Mouse (Mus musculus) hindbrain, embryonic 16.5 days (tissue): ENCODE measurements around the gene Vps53. TPM values are rescaled to one million over a fixed set of nuclear protein-coding genes. Genes with fewer than 3 reads are reported as not detected.

Source experiments
- ATAC-seq: fragments of 200-750 bp; cut with Nextera tagmentation; 2 replicates; pipeline ENCODE4 v1.8.0; 2017; ENCODE audit warnings: moderate TSS enrichment, moderate library complexity
- H3K27ac ChIP-seq: fragments of 300-500 bp; sonication (generic); 2 replicates; pipeline ENCODE4 v1.5.1; 2014; ENCODE audit warnings: low read depth, mild to moderate bottlenecking, control low read depth, low read length, moderate library complexity
- H3K27me3 ChIP-seq: fragments of 300-500 bp; sonication (generic); replicated peaks from 2 replicates; pipeline ENCODE4 v1.6.1; 2014; ENCODE audit warnings: low read length; ENCODE audit not compliant: control insufficient read depth, insufficient read depth
- H3K36me3 ChIP-seq: fragments of 300-500 bp; sonication (generic); 2 replicates; pipeline ENCODE4 v1.6.1; 2014; ENCODE audit warnings: mild to moderate bottlenecking, low read length, moderate library complexity, mixed read lengths; ENCODE audit not compliant: control insufficient read depth, insufficient read depth
- H3K4me1 ChIP-seq: fragments of 300-500 bp; sonication (generic); 2 replicates; pipeline ENCODE4 v1.6.1; 2014; ENCODE audit warnings: low read depth, low read length; ENCODE audit not compliant: control insufficient read depth, insufficient read depth
- H3K4me2 ChIP-seq: fragments of 300-500 bp; sonication (generic); 2 replicates; pipeline ENCODE4 v1.6.1; 2014; ENCODE audit warnings: mild to moderate bottlenecking, low read length, control low read depth, moderate library complexity
- H3K4me3 ChIP-seq: fragments of 300-500 bp; sonication (generic); 2 replicates; pipeline ENCODE4 v1.5.1; 2014; ENCODE audit warnings: mild to moderate bottlenecking, low read length, control low read depth, moderate library complexity
- H3K9ac ChIP-seq: fragments of 300-500 bp; sonication (generic); 2 replicates; pipeline ENCODE4 v1.6.1; 2014; ENCODE audit warnings: low read depth, mild to moderate bottlenecking, control low read depth, low read length, moderate library complexity
- H3K9me3 ChIP-seq: fragments of 300-500 bp; sonication (generic); 2 replicates; pipeline ENCODE4 v1.6.1; 2014; ENCODE audit warnings: mild to moderate bottlenecking, low read length, moderate library complexity; ENCODE audit not compliant: control insufficient read depth
- WGBS: fragments of 180-500 bp; shearing (Covaris S2); extraction: QIAGEN DNeasy Blood & Tissue Kit; methylation state at CpG from one replicate; pipeline ENCODE4 v1.1.7; 2014; 5-methylcytosine and 5-hydroxymethylcytosine counted together
- polyA plus RNA-seq: library from polyadenylated mRNA; unstranded; fragments of >200 nt; fragmentation: Nextera tagmentation; extraction: Ambion mirVana; gene quantifications from 2 replicates; pipeline ENCODE4 v1.2.1, GENCODE M21; 2015

Vps53 gene
- polyA plus RNA-seq, 1 experiment from 2014 or later: 69.3 TPM

DNA sequence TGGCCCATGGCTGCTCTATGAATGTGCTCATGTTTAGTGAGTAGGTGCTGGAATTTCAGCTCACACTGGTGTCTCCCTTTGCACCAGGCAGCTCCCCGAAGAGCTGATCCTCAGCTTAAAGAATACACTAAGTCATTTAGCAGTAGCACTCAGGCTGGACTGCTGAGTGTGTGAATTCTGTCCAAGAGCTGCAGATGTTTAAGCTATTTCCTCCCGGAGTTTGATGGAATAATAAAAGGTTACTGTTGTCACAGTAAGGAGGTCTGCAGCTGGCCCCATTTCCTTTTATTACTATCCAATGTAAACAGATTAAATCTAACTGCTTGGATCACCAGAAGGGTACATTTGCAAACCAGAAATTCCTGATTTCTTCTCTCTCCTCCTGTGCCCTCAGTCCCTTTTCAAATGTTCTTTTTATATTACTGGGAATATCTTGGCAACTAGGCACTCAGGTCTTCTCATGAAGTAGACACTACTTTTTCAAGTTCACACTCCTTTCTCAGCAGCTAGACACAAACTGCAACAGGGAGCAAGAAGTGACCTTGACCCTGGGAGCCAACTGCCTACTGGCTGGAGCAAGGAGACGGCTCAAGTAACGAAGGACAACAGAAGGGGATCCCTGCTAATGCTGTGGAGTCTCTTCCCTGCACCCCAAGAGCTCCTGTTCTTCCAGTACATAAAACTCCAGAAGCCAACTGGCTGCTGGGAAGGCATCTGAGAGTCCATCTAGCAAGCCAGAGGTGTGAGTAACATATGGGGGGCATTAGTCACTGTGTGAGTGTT lies 80.1 kb downstream of the Vps53 start:
- WGBS: 74% methylated on average over 4 of the region's 4 CpGs
- ATAC-seq: no peak

DNA sequence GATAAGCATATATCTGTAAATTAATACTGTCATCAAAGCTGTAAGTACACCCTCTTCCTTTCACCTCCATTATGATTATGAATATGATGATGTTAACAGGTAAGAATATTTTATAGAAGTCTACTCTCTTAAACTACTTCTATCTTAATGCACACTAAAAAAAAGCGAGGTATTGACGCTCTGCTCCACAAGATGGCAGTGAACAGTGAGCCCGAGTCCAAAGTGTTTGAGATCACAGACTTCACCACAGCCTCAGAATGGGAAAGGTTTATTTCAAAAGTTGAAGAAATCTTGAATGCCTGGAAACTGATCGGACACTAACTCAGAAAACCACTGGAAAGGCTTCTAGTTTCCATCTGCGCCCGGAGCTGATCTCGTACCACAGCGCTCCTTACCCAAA lies 85.8 kb downstream of the Vps53 start:
- Histone ChIP-seq H3K27me3 (no peaks in the 10 kb centered on the region), H3K9me3 (no peaks in the 10 kb centered on the region), H3K4me3 (no peak overlapping the region), H3K27ac (no peak overlapping the region), H3K9ac (no peak overlapping the region), H3K4me1 (no peaks in the 10 kb centered on the region), H3K36me3 (0 out of 2 replicates have a peak, but pooled peaks cover 3% of the 10 kb centered on the region), H3K4me2 (no peak overlapping the region)
- no peak for ATAC-seq
- WGBS: 92% methylated on average over 8 of the region's 8 CpGs

More for the DNA sequence above, 80.1 kb downstream of the Vps53 start:
- H3K27ac ChIP-seq: no peak overlapping the region
- no peak overlapping the region for H3K4me3 ChIP-seq
- no peak overlapping the region for H3K4me2 ChIP-seq
- H3K36me3 ChIP-seq: peaks cover 11% of the 10 kb centered on the region; the same call in 1 of the 2 replicates
- H3K4me1 ChIP-seq: no peaks in the 10 kb centered on the region
- H3K27me3 ChIP-seq: no peaks in the 10 kb centered on the region
- H3K9me3 ChIP-seq: no peaks in the 10 kb centered on the region
- no peak overlapping the region for H3K9ac ChIP-seq

DNA sequence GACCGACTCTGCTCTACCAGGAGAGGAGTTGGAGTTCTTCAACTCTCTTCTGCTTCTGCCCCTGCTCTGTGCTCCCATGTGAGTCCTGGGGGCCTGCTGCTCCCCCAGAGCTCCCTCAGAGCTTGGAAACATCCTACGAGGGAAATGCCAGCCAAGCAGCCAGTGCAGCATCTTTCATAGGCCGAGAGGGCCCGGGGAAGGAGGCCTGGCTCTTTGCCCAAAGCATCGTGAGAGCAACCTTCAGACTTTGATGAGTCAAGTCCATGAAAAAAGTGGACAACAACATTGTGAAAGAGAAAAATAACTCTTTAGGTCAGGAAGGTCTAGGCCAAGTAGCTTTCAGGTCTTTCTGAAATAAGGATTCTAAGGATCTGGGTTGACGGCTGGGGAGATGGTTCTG lies 89.7 kb downstream of the Vps53 start:
- H3K27me3 ChIP-seq: no peaks in the 10 kb centered on the region
- no peak overlapping the region for H3K4me3 ChIP-seq
- no peaks in the 10 kb centered on the region for H3K9me3 ChIP-seq
- ATAC-seq: no peak
- H3K36me3 ChIP-seq: peaks cover 8% of the 10 kb centered on the region; the same call in 1 of the 2 replicates
- no peak overlapping the region for H3K27ac ChIP-seq
- H3K4me1 ChIP-seq: no peaks in the 10 kb centered on the region
- WGBS: 80% methylated on average over 6 of the region's 6 CpGs
- H3K4me2 ChIP-seq: no peak overlapping the region
- H3K9ac ChIP-seq: no peak overlapping the region

DNA sequence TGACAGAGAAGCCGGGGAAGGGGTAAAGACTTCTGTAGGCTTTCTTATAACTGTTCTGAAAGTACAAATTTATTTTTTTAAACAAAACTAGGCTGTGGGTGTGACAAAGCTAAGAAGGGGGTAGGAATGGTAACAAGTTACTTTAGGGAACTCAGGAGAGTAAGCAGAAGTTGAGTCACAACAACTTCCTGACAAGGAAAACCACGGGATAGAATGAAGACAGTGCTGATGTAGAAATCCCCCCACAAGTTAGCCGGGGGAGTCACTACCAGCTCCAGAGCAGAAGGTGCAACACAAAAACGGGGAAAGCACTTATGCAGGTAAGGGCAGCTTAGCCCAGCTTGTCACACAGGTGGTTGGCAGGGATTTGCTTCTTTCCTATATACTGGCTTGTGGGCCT lies 90.9 kb downstream of the Vps53 start:
- no peak overlapping the region for H3K4me2 ChIP-seq
- H3K4me1 ChIP-seq: no peaks in the 10 kb centered on the region
- no peak for ATAC-seq
- peaks cover 8% of the 10 kb centered on the region; the same call in 1 of the 2 replicates for H3K36me3 ChIP-seq
- WGBS: 87% methylated on average over 4 of the region's 4 CpGs
- H3K9ac ChIP-seq: no peak overlapping the region
- H3K4me3 ChIP-seq: no peak overlapping the region
- H3K27ac ChIP-seq: no peak overlapping the region
- H3K27me3 ChIP-seq: no peaks in the 10 kb centered on the region
- no peaks in the 10 kb centered on the region for H3K9me3 ChIP-seq

DNA sequence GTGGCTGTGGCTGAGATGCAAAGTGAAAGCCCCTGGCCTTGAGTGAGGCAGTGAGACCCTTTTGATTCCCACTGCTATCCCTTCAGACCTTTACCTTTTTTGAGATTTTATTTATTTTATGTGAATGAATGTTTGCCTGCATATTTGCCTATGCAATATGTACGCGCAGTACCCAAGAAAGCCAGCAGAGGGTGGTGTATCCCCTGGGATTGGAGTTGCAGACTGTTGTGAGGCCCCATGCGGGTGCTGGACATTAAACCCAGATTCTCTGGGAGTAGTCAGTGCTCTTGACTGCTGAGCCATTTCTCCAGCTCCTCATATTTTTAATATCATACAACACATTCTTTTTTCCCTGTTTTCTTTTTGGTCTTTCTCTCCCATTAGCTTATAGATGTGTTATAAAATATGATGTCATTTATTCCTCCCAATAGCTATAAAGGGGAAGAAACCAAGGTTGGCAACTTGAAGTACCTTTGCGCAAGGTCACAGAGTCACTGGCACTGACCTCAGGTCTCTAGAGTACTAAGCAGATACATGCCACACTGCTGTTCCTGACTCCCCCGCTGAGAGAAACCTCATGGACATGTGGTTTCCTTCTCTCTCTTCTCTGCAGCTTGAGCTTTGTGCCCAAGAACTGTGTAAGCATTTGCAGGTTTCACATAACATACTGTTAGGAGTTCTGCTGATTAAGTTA lies 93.4 kb downstream of the Vps53 start:
- 74% methylated on average over 5 of the region's 5 CpGs for WGBS

DNA sequence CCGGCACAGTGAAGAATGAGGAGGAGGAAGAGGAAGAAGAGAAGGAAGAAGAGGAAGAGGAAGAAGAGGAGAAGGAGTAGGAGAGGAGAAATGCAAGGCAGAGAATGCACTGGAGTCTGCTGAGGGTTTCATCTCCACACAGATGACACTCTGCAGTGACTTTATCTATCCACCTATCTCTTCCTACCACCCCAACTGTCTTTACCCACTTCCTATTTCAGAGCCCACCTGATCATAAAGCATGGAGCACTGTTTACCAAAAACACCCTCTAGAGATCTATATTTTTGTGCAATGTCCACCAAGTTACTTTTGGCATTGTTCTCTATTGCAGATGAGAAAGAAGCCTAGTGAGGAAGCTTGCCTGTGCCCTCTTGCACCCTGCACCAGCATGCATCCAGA lies 94.5 kb downstream of the Vps53 start:
- 88% methylated on average over 1 of the region's 1 CpGs for WGBS
- Histone ChIP-seq H3K9ac (no peak overlapping the region), H3K4me1 (no peaks in the 10 kb centered on the region), H3K27me3 (no peaks in the 10 kb centered on the region), H3K36me3 (peaks cover 17% of the 10 kb centered on the region), H3K4me2 (no peak overlapping the region), H3K9me3 (no peaks in the 10 kb centered on the region), H3K4me3 (no peak overlapping the region), H3K27ac (no peak overlapping the region)
- ATAC-seq: no peak

More for the DNA sequence above, 93.4 kb downstream of the Vps53 start:
- no peak overlapping the region for H3K9ac ChIP-seq
- no peaks in the 10 kb centered on the region for H3K9me3 ChIP-seq
- H3K27me3 ChIP-seq: no peaks in the 10 kb centered on the region
- H3K4me2 ChIP-seq: no peak overlapping the region
- no peak overlapping the region for H3K4me3 ChIP-seq
- no peak for ATAC-seq
- H3K36me3 ChIP-seq: peaks cover 15% of the 10 kb centered on the region
- H3K4me1 ChIP-seq: no peaks in the 10 kb centered on the region
- no peak overlapping the region for H3K27ac ChIP-seq

DNA sequence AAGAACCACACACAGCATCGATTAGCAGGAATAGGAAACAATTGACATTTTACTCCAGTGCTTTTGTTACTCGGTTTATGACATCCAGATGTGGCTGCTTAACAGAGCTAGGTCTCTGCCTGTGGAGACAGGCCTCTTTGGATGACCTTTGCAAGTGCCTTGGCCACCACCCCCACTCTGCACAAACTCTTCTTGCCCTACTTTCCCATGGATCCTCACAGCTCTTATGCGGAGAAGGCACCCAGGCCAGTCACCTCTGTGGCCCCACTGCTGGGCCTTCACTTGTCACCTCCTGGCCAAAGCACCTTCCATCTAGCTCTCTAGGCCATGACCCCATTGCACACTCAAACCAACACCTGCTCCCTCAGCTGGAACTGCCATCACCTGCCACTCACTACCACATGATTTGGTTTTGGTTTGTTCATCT lies 95.5 kb downstream of the Vps53 start:
- H3K4me1 ChIP-seq: no peaks in the 10 kb centered on the region
- H3K9ac ChIP-seq: no peak overlapping the region
- H3K9me3 ChIP-seq: no peaks in the 10 kb centered on the region
- H3K4me3 ChIP-seq: no peak overlapping the region
- H3K4me2 ChIP-seq: no peak overlapping the region
- WGBS: 89% methylated on average over 3 of the region's 3 CpGs
- no peak overlapping the region for H3K27ac ChIP-seq
- H3K27me3 ChIP-seq: no peaks in the 10 kb centered on the region
- ATAC-seq: no peak
- peaks cover 22% of the 10 kb centered on the region for H3K36me3 ChIP-seq

DNA sequence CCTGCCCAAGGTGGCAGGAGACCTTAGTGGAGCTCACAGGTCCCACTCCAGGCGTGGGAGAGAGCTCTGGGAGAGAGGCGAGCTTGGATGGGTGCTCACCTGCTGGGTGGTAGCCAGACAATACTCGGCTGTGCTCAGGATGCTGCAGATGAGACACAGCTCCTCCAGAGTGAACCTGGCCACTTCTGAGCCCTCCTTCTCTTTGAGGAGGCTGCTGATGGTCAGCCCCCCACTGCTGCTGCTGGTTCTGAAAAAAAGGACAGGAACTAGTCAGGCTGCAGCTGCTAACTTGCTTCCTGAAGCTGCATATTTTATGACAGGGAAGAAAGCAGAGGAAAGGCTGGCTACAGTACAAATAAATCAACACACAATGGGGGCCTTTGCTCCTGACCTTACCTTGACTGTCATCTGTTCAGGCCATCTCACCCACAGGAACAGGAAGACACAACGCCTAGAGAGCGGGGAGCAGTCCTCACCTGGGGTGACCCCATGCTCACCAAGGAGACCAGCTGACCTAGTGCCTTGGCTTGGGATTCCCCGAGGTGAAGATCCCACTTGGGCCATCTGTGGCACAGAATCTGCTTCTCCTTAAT lies 98.3 kb downstream of the Vps53 start:
- Histone ChIP-seq H3K9me3 (no peaks in the 10 kb centered on the region), H3K9ac (no peak overlapping the region), H3K4me1 (no peaks in the 10 kb centered on the region), H3K4me2 (no peak overlapping the region), H3K27me3 (no peaks in the 10 kb centered on the region), H3K4me3 (no peak overlapping the region), H3K27ac (no peak overlapping the region), H3K36me3 (peaks cover 18% of the 10 kb centered on the region)
- WGBS: 74% methylated on average over 6 of the region's 6 CpGs
- no peak for ATAC-seq

DNA sequence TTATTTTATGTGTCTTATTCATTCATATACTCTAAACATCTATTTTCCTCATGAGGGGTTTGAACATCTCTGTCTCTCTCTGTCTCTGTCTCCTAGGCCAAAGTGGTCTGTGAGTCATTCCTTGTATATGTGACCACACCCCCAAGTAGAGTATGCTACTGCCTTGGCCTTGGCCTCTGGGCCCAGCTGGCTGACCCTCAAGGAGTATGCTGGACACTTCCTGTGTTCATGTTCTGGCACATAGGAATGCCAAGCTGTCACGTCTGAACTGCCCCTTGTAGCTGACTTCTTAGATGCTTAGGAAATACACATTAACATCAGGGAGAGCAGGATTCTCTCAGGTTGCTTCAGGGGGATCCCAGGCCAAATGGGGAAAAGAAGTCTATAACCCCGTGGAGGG lies 99.2 kb downstream of the Vps53 start:
- Histone ChIP-seq H3K27me3 (no peaks in the 10 kb centered on the region), H3K9ac (no peak overlapping the region), H3K36me3 (peaks cover 20% of the 10 kb centered on the region), H3K9me3 (no peaks in the 10 kb centered on the region), H3K27ac (no peak overlapping the region), H3K4me3 (no peak overlapping the region), H3K4me1 (no peaks in the 10 kb centered on the region), H3K4me2 (no peak overlapping the region)
- WGBS: 82% methylated on average over 2 of the region's 2 CpGs
- ATAC-seq: no peak
